Mouse (Mus musculus) common myeloid progenitor, adult 5-6 weeks (primary cell): Measurements from ENCODE around the gene Fopnl. TPM values are rescaled to one million over a fixed set of nuclear protein-coding genes. Genes with fewer than 3 reads are reported as not detected.

Experiments used
- ATAC-seq: replicated peaks from 2 replicates; pipeline ENCODE4 v1.8.0; 2016; ENCODE audit warnings: low read depth, mild to moderate bottlenecking, moderate TSS enrichment, inconsistent platforms; ENCODE audit not compliant: poor library complexity, severe bottlenecking
- total RNA-seq: library from RNA; stranded (forward); fragments of 200-1000, 187-1606 nt; gene quantifications from 2 replicates; pipeline ENCODE4 v1.2.3, GENCODE M21; 2017

Fopnl gene
- total RNA-seq, 1 experiment from 2014 or later = 41.2 TPM

DNA sequence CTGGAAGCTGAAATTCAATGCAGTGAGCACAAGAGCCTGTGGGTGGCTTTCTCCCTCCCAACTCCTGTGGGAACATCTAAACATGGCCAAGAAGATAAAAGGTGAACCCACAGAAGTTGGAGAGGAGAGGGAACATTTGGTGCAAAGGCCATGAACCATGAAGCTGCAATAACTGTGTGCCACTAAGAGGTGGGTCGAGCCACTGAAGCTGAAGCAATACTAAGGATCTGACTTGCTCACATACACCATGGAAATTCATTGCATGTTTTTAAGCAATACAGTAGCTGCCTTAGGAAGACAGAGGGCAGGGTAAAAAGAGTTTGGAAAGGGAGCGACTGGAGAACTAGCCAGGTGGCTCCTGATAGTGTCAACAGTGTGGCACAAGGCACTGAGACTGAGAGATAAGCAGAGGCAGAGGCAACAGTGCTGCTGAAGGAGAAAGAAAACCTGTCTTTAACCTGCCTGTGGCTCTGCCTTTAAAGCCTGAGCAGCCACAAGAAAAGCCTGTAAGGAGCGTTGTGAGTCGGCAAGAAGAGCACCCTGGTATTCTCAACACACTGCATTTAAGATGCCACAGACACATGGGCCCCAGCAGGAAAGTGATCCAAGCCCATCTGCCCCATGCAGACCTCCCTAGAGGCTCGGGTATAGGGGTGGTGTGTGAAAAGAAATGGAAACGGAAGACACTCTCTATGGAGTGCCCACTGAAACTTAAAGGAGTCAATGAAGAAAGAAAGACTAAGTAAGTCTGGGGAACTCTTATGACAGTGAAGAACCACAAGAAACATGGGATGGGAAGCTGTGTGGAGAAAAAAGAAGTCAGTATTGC, 8.7 kb downstream of the Fopnl start:
- ATAC-seq = peak; percentile 37; the same call in 1 of the 2 replicates

DNA sequence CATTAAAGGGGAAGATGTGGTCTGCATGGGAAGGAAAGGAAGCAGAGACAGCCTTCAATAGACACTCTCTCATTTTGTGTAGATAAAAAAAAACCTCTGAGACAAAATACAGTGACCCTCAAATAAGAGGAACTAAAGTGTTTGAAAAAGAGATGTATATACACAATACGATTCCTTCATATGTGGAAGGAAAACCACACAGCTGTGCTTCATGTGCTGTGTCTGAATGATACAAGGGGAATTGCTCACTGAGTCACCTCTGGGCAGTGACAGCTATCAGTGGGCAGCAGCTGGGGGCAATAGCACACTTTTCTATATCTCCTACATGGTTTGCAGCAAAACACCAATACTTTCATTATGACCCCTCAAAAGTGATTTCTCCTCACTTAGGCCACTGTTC, 9.8 kb downstream of the Fopnl start:
- ATAC-seq = peak; percentile 87

DNA sequence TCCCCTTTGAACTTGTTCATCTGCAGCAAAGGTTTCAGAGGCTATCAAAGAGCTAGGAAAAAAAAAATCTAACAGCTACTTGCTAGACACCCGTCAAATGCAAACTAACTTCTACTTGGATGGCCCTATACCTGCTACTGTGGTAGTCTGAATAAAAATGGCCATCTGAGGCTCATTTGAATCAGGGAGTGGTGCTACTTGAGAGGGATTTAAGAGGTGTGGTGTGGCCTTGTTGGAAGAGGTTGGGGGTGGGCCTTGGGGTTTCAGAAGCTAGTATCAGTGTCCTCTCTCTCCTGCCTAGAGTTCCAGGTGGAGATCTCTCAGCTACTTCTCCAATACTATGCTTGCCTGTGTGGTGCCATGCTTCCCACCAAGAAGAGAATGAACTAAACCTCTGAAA, 10.8 kb downstream of the Fopnl start:
- ATAC-seq = no peak

DNA sequence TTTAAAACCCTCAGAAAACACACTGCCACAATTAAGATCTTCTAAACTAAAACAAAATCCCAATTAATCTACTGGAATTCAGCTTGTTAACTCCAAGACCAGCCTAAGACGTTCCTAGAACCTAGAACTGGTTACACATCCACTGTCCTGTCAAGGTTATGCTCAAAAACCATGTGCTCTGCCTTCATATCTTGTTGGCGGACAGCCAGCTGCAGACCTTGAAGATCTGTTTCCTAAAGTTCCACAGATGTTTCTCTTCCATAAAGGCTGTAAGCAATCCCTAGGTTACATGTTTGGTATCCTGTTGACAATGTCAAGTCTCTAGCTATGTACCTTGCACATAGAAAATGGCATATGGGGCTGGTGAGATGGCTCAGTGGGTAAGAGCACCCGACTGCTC, 12.4 kb downstream of the Fopnl start:
- no peak for ATAC-seq

DNA sequence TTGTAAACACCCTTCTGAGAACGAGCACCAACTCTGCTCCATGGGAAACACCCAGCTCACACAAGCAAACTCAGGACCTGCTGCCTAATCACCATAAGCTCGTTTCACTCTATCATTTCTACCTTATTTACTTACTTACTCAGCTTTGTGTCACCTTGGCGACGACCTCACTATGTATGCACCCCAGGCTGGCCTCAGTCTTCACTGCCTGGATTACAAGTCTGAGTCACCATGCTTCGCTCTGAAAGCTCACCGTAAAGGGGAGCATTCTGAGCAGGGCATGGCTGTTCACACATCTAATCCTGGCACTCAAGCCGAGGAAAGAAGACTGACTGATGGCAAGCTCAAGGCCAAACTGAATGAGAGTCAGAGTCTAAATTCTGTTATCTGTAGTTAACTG, 13.5 kb downstream of the Fopnl start:
- no peak for ATAC-seq

- ATAC-seq = no peak
Measured at GRCm38 (mm10) chr16:14303148-14303547, 14.1 kb downstream of the Fopnl start.

- no peak for ATAC-seq
Measured at GRCm38 (mm10) chr16:14298461-14298860, 18.7 kb downstream of the Fopnl start.

- ATAC-seq = no peak
Measured at GRCm38 (mm10) chr16:14297746-14298145, 19.5 kb downstream of the Fopnl start.

DNA sequence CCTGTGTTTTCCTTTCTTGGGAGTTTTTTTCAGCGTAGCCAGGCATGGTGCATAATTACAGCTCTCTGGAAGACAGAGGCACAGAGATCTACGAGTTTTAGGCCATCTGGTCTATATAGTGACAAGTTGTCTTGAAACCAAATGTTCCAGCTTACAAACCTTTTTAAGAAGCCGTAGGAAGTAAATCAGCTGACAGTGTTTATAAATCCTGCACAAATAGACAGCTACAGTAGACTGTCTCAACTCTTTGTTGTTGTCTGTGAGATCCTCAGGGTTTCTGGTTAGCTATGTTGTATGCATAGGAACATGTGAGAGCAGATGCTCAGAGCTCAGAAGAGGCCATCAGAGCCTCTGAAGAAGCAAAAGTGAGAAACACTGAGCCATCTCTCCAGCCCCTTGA, 20.1 kb downstream of the Fopnl start:
- no peak for ATAC-seq

DNA sequence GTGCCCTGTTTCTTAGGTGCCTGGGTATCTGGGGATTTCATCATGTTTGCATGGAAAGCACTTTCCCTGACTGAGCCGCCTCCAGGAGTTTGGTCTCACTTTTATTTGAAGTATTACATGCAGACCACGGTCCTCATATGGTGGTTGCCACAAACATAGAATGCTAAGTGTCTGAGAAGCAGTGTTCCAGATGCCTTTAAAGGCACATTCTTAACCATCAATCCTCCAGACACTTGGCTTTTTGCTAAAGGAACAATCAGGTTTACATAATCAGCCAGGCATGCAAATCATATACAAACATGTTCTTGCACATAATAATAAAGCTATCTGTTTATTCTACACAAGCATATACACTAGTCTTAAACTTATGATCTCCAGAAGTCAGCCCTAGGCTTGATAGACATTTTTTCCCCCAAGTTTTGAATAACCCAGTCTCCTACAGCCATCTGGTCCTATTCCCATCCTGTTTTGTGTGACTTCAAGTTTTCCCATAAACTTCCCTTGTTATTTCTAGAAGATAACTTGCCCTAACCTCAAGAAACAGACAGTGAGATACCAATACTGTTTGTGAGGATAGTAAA, 20.6 kb downstream of the Fopnl start:
- ATAC-seq = no peak

DNA sequence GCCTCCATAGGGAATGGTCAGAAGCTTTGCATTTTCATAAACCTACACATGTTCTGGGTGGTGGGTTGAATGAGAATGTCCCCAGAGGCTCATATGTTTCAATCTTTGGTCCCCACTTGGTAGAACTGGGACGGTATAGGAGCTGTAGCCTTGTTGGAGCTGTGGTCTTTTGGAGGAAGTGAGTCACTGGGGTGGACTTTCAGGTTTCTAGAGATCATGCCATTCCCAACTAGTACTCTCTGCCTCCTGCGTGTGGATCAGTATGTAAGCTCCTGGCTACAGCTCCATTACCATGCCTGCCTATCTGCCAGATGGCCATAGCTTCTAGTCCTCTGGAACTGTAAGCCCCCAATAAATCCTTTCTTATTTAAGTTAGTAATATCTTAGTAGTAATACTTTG, 21.9 kb downstream of the Fopnl start:
- ATAC-seq = no peak

DNA sequence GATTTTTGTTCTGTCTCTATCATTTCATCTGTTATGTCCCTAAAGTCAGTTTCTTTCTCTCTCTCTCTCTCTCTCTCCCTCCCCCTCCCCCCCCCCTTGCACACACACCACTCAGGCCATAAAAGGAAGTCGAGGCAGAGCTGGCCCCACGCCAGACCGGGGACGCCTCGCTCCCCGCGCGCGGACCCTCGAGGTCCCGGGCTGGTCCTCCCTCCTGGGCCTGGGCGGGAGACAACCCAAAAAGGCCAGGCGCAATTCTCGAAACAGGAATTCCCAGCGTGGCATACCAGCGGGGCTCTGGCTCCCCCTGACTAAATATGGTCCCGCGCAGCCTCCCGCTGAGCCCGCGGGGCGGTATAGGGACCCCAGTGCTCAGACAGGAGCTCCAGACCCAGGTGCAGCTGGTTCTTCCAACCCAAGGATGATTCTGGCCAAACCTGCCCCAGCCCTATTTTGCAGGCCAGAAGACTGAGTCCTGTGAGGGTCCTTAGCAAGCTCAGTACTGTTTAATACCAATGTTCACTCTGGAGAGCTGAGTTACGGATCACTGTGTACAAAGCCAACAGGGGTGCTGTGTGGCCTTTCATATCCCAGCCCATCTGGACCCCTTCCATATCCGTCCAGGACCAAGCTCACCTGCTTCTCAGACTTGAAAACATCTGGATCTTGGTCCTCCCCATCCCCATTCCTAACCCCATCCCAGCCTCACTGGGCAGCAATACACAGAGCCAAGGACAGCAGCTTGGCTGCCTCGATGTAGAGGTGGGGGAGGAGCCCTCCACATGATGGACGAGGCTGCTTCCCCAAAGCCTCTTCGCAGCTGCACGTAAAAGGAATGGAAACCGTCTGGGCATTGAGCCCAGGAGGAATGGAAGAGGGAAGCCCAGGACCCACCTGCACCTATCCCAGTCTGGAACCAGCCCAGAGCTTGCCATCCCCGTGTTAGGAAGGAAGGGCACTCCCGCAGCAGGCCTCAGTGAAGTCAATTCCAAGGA, 24.7 kb downstream of the Fopnl start:
- no peak for ATAC-seq

DNA sequence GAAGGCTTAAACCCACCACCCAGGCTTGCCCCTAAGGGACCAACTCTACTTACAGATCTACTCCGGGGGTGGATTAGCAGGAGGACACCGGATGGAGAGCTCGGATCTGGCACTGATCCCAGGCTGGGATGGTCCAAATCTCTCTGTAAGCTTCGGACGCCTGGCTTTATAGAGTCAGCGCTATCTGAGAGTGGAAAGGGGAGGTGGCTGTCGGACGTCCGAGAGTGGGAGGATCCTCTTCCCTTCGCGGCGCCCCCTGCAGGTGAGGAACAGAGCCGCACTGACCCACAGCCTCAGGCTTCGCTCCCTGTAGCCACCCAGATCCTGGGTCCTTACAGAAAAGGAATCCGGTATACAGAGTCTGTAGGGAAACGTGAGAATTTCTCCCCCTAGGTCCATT, 26.0 kb downstream of the Fopnl start, which contains the start of gene Myh11:
TSS of gene Myh11 (minus strand) at position 150 of the 400 bp plus-strand sequence.
- ATAC-seq = peak; percentile 88

DNA sequence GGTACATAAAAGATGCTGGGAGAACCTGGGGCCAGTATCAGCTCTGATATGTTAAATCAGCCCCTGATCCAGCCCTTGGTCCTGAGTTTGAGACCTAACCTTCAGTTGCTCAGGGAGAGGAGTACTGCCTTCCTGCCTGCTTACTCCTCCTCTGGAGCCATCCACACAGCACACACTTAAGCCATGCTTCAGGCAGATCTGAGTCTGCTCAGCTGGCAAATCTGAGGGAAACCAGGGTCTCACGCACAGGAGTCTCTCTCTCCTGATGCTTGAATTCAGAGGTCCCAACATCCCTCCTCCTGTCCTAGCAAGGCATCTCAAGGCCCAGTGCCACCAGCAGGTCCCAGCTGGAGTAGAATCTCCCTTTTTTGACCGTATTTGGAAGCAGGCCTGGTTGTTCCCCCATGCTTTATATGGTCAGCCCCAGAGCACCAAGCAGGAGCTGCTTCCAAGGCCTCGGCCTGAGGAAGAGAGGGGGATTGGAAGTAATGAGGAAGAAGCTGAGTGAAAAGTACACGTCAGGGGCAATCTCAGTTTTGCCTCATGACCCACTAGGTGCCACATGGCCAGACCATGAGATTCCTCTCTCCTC, 44.7 kb downstream of the Fopnl start:
- no peak for ATAC-seq

GRCm38 (mm10) chr16:14265203-14265920, 51.8 kb downstream of the Fopnl start:
- peak; percentile 60 for ATAC-seq

- no peak for ATAC-seq
Measured at GRCm38 (mm10) chr16:14264504-14264903, 52.7 kb downstream of the Fopnl start.

DNA sequence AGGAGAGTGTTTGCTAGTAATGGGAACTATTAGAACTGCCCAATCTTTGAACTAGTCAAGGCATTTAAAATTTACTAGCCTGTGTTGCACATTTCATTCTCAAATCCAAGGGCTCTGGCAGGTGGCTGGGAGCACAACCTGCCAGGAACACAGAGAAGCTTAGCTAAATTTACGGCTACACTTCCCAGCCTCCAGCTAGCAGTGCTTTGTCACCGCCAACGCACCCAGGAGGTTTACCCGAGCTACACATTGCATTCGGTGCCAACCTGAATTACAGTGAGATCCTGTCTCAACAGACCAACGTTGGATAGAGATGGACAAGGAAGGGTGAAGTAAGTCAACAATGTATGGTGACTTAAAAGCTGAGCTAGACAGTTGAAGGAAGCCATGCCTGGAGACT, 54.0 kb downstream of the Fopnl start:
- ATAC-seq = no peak

GRCm38 (mm10) chr16:14262410-14262809, 54.8 kb downstream of the Fopnl start:
- ATAC-seq = no peak

DNA sequence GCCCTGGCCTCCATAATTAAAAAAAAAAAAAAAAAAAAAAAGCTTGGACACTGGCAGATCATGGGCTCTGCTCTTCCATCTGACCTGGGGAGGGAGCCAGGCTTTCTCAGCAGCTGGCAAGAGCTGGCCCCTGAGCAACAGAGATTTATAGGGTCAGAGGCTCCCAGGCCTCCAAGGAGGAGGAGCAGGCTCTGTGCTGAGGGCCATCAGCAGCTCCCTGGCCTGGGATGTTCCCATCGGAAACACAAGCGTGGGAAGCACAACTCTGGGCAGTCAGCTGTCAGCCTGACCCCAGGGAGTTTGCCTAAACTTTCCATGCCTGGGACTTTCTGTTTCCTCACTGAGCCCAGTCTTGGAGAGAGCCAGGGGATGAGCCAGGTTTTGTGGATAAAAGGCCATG, 58.3 kb downstream of the Fopnl start:
- ATAC-seq = no peak

DNA sequence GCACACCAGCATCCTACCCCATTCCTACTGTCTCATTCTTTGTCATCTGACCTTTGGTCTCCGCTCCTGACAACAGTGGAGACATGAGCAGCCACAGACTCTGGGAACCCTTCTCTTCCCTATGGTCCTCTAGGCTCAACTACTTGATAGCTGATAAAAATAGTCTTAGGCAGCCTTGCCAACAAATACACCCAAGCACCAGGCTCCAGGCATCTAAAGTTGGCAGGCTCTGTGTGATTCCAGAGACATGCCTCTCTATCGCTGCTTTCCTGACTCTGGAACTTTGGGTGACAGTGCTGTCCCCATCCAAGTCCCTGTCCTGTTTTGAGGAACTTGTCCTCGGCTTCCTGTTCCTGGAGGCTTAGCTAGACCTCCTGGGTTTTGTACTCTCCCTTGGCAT, 63.6 kb downstream of the Fopnl start:
- ATAC-seq = no peak
